Mouse (Mus musculus): ENCODE results near the gene Mboat2.

The Mboat2 gene

DNA sequence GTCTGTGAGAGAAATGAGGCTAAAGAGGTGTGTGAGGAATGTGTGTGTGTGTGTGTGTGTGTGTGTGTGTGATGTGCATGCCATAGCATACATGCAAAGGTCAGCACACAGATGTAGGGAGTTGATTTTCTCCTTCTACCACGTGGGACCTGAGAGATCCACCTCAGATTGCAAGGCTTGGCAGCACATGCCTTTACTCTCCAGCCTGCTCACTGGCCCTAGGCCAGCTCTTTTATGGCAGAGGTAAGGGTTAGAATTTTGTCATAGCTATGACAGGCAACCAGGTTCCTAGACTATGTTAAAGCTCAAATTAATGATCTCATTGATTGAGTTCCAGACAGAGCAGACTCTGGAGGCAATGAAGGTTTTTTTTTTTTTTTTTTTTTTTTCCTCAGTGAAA lies 33.1 kb downstream of the Mboat2 start:
- no peak for DNase-seq (ENCODE audit: low read depth)

DNA sequence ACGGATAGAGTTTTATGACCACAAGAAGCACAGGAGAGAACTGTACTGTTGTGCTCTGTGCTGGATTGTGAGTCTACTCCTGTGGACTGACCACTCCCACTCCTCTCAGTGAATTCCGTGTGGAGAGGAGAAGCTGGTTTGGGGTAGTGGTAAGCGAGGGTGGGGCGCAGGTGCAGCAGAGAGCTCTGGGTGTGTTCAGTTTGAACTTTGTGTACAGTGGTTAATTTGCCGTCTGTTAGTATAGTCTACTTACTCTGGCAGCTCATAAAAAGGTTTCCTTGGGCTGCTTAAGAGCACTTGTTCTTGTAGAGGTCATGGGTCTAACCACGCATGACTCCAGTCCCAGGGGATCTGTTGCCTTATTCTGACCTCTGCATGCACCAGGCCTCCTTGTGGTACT lies 36.0 kb downstream of the Mboat2 start:
- no peak for DNase-seq (ENCODE audit: low read depth)

DNA sequence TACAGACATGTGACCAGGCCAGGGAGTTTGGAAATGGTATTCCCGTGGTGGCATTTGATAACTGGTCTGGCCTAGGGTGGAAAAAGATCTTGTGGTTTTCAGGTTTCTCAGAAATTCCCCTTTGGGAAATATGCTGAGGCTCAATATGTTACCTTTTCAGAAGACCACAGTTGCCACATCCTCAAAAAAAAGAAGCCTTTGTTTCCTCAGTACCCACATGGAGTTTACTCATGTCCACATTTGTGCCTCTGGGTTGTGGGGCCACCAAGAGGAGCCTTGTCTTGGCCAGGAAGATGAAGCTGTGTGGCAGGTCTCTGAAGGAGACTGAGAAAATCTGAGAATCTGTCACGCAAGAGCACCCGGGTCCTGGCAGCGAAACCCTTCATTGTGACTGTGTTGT lies 38.0 kb downstream of the Mboat2 start:
- peak; percentile 3 for DNase-seq (ENCODE audit: low read depth)

DNA sequence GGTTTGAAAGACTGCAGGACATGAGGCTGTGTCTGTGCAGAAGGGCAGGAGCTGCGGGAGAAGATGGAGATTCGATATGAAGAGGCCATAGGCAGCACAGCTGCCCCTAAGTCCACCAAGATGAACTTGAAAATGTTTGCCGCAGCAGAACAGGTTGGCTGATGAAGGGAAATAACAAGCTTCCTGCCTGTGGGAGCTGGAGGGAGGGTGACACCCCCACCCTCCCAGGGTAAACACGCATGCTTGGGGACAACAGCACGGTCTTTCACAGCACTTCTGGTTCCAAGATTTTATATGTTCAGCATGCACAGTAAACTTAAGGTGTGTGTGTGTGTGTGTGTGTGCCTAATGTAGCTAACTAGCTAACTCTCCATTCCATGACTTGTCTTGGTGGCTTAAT lies 38.6 kb downstream of the Mboat2 start:
- DNase-seq (ENCODE audit: low read depth): peak; percentile 5

DNA sequence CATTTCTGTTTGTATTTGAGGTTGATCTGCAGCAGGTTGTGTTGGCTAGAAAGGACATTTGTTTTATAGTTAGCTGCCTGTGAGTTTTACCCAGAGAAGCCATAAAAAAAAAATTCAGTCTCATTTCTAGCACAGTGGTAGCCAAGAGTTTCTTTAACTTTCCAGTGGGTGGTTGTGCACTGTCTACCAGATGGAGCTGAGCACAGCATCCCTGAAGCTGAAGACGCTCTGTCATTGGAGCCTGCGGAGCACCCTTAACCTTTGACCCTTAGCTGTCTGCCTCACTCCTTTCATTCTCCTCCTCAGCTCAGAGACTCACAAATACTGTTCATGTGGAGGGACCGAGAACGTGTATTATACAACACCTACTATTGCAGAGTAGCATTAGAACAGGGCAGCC lies 40.2 kb downstream of the Mboat2 start:
- no peak for DNase-seq (ENCODE audit: low read depth)

DNA sequence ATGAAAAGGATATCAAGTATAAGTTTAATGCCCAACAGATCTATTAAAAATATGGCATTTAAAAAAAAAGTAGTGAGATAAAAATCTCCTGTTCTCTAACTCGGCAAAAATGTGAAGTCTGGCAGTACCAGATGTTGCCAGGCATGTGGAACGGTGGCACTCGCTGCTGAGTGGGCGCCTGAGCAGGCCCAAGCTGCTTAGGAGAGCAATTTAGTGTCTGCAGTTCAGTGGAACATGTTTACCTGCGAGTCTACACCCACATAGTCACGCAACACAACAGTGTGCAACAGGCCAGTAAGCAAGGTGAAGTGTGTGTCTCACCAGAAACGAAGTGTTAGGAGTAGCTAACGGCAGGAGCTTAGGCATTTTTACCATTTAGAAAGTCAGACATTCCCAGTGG lies 41.6 kb downstream of the Mboat2 start:
- no peak for DNase-seq (ENCODE audit: low read depth)

DNA sequence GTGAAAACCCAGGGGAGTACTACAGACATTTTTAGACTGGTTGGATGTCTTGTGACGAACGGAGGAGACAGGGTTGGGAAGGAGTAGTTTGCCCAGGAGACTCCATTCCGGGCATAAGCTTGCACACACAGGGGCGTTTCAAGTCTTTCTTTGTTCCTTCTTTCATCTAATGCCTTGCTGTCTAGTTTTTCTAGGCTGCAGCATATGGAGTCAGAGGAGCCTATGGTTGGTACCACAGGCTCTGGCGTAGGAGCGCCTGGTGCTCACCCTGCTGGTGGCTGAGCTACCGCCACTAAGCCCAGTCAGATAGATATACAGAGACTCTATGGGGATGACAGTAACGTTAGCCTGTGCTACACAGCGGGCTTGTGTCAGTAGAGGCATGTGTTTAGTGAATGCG lies 42.0 kb downstream of the Mboat2 start:
- no peak for DNase-seq (ENCODE audit: low read depth)

DNA sequence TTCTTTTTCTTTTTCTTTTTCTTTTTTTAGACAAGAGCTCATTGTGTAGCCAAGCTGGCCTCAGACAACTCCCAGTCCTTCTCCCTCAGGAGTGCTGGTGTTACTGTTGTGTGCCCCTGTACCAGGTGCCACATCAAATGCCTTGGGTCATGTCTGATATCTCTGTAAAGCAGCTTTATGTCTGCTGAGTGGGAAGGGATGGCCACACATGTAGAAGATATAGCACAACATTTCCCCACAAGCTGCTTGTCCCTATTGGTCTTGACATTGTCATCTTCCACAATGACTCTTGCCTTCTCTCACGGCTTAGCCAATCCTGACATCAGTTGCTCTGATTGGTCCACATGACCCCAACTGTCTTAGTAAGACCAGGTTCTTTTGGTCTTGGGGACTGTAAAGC lies 45.2 kb downstream of the Mboat2 start:
- DNase-seq (ENCODE audit: low read depth): no peak

DNA sequence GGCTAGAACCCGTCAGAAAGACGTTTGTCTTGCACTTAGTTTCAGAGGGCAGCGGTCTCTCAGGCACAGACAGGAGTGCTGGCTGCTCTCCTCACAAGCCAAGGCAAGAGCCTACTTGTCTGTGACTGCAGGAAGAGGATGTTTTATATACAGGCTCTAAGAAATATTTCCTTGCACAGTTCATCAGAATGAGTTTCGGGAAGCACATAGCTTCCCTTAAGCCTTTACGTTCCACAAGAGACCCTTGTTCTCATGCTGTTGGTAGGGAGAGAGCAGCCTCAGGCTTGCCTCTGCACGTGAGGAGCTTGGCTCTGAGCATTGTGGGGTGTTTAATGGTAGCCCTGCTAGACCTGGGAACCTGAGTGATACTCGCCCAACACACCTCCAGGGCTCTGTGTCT lies 46.6 kb downstream of the Mboat2 start:
- no peak for DNase-seq (ENCODE audit: low read depth)

DNA sequence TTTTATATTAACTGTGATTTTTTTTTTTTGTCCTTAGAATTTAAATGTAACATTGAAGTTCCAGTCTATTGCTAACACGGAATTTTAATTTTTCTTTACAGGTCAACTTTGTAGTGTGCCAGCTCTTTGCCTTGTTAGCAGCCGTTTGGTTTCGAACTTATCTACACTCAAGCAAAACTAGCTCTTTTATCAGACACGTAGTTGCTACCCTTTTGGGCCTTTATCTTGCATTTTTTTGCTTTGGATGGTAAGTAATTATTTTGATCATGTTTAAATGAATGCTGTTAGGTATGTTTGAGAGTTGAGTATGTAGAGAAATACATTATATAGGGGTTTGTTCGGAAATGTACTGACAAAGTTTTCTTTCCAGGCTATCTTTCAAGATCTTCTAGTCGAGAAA lies 47.4 kb downstream of the Mboat2 start:
- DNase-seq (ENCODE audit: low read depth): no peak

DNA sequence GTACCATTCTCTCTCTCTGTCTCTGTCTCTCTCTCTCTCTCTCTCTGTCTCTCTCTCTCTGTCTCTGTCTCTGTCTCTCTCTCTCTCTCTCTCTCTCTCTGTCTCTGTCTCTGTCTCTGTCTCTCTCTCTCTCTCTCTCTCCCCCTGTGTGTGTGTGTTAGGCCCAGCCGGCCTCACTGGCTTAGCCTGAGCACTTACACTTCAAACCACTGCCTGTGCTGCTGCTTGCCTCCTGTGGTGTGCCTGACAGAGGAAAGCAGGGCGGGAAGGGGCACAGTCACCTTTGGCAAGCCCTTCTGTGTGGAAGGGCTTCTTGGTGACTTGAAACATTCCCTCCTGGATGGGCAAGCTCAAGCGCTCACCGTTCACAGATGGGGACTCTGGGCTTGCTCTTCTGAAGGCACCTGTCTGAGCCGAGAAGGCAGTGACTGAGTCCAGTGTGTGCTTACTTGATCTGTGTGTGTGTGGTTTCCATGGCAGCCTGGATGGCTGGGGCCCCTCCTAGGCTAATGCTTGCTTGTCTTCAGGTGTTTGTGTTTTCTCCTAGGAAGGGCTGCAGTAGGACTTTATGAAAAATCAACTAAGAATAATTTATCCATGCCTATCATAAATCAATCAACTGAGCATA lies 48.2 kb downstream of the Mboat2 start:
- DNase-seq (ENCODE audit: low read depth): no peak

DNA sequence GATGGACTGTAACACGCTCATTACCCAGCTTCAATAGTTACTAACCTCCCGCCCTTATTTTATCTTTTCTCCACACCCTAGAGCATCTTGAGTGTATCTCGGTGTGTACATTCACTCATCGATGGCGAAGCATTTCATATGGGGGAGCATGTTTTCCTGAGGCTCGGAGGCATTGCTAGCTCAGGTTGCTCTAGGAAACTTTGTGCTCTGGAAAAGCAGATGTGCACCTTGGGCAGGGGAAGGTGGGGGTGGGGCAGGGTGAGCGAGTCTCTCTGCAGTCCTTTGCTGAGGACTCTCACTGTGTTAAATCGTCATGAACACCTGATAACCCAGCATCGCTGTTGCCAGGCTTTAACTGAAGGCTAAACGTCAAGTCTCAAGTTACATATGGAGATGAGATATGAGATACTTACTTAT lies 48.9 kb downstream of the Mboat2 start:
- DNase-seq (ENCODE audit: low read depth): no peak

DNA sequence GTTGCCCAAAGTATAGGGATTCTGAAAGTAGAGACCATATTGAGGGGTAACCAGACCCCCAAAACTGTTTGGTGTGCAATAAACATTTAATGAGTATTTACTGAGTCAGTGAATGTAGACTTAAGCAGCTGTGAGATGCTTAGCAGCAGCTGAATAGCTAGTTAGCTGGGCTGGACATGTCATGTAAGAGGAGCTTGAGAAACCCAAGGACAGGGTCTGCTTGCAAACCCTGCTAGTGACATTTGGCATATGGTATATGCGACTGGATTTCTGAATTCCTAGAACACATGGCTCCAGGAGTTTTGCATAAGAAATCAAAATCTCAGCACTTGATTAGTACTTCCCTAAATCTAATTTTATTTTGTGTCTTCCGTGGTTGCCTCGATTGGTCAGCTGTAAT lies 52.6 kb downstream of the Mboat2 start:
- no peak for DNase-seq (ENCODE audit: low read depth)

DNA sequence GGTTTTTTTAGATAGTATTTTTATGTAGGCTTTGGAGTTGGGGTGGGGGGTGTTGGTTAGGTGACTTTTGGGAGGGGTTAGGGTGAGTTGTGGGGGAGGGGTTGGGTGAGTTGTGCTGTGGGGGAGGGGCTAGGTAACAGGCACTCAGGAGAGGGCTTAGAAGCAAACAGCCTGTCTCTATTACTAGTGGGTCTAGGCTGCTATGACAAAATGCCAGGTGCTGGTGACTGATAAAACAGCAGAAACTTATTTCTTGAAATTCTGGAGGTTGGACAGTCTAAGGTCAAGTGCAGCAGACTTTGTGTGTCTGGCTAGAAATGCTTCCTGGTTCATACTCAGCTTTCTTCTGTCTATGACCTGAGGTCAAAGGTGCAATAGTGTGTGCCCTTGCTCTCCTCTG lies 56.1 kb downstream of the Mboat2 start:
- DNase-seq (ENCODE audit: low read depth): no peak

DNA sequence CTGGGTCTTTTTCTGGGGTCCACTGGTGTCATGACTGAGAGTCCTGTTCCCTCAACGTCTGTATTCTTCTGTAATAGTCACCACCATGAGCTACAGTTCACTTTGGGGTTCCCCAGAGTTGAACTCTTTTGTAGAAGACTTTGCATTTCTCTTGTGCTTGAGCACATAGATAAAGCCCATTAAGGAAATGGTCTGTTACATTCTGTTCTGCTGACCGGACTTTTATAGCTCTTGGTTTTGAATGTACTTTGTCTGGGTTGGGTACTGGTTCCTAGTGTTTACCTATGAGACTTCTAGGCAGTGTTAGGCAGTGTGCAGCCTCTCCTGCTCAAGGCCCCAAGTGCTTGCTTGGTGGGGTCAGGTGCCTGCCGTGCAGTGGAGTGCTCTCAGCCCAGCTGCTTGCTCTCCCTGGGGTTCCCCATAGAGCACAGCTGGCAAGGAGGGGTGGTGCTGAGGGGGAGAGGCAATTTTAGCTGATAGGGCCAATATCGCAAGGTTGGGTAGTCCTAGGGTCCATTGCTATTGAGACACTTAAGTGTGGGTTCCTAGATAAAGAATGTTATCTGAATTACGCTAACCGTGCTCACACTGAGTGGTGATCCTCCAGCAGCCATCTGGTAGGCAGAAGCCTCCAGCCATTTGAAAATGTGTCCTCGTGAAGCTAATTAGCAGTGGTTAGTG lies 58.8 kb downstream of the Mboat2 start:
- DNase-seq (ENCODE audit: low read depth): no peak

DNA sequence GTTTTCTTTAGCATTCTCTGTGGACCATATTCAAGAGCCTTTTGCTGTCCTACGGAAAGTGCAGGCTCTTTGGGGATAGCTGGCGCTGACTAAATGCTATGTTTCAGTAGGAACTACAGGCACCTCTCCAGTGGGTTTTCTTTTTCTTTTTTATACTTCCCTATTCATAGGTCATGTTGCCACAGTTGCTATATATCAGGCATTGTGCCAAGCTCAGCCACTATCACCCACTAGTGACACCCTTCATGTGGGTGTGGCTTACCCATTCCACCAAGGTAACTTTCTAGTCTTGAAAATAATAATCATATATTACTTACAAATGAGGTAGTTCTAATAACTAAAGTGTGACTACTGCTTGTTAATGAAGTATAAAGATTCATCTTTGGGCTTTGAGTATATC lies 59.5 kb downstream of the Mboat2 start:
- no peak for DNase-seq (ENCODE audit: low read depth)

DNA sequence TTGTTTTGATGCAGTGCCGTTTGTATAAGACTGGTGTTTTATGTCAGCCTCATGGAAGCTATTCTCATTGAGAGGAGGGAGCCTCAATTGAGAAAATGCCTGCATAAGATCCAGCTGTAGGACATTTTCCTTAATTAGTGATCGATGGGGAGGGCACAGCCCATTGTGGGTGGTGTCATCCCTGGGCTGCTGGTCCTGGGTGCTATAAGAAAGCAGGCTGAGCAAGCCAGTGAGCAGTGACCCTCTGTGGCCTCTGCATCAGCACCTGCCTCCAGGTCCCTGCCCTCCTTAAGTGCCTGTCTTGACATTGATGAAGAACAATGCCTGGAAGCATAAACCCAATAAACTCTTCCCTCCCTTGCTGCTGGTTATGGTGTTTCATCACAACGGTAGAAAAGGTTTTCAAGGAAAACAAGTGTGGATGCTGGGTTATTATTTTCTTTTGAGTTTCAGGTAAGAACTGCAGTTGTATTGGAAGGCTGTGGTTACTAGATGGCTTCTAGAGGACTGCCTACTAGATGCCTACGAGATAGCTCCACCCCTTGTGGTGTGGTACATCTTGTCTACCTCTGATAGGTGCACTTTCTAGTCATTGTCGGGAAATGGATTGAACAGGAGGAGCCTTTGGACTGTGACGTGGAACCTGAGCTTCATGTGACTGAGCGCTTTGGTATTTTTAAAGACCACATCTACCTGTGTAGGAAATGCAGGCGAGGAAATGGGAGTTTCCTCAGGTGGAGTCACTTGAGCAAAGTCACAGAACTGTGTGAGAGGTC lies 60.2 kb downstream of the Mboat2 start:
- no peak for DNase-seq (ENCODE audit: low read depth)

DNA sequence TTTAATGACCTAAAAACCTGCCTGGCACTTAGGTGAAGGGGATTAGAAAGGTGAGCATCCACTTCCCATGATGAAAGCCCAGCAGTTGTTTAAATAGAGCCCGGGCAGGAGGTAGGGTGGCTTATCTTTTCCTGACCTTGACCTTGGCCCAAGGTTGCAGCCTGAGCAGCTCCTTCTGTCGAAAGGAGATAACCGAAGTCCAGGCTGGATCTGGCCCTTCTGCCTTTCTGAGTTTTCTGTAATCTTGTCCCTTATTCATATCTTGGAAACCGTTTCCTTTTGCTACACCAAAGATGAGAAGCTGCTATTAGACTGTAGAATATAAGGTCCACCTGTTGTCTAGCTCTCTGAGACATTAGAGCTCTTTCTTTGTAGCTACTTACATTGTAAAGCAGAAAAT lies 61.9 kb downstream of the Mboat2 start:
- DNase-seq (ENCODE audit: low read depth): no peak

DNA sequence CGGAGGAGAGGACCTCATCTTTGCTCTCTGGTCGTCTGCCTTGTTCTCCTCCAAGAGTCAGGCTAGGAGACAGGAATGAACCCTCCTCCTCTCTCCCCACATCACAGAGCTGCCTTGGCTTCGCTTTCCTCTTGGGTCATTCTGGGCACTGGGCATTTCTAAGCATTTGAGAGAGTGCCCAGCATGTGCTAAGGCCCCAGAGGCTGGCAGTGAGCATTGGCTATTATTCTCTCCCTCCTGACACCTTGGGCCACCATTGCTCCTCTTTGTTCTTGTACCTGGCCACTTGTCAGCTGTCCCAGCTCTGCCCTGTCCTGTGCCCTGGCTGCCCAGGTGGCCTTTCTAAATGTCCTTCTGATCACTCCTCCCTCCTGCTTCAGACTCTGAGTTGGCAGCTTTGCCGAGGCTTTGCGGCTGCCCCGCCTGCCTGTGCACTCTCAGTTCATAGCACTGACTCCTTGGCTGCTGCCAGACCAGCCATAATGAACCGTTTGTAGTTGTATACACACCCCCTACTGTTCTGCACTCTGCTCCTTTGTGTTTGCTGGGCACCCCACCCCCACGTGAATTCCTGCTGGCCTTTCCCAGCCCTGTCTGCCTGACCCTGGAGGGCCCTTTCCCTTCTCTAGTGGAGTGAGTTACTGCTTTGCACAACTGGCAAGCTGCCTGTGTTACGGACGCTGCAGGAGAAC lies 63.2 kb downstream of the Mboat2 start:
- DNase-seq (ENCODE audit: low read depth): no peak

DNA sequence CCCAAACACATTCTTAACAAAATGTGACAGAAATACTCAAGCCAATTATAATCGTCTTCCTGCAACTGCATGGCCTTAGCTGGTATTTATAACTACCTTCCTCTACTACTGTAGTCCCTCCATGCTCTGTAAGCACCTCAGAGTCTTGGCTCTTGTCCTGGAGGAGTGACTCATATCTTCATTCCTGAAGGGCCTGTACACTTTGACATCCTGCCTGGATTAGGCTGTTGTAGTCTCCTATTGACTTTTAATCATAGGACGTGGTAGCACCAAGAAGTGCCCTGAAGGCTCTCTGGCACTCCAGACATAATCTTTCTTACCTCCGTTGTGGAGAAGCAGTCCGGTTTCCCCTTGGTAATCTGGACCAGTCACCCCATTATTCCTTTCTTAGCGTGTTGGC lies 64.7 kb downstream of the Mboat2 start:
- DNase-seq (ENCODE audit: low read depth): no peak

DNA sequence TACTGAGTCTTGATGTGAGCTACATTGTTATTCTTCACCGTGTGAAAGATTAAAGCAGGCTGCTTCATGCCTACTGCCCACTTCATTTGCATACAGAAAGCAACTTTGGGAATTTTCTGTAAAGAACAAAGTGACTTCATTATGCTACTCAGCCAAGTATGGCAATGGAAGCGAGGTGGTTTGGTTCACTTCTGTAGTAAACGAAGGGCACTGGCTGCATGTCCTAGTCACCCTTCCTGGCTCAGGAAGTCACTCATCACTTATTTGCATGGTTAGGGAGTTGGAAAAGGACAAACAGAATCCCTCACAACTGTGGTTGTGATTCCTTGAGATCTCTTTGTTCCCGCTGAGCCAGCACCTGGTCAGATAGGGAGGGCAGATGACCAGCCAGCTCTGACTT lies 66.7 kb downstream of the Mboat2 start:
- DNase-seq (ENCODE audit: low read depth): no peak

DNA sequence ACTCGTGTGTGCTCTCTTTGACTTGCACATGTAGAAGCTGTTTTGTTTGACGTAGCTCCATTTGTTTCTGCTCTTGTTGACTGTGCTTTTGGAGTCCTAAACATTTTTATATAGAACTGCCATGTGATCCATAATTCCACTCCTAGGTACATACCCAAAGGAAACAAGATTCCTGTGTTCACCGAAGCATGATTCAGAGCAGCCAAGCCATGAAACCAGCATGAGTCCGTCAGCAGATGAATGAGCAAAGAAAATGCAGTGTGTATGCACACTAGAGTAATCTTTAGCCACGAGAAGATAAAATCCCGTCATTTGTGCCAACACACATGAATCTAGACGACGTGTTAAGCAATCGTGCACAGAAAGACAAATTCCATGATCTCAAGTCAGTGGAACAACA lies 67.5 kb downstream of the Mboat2 start:
- DNase-seq (ENCODE audit: low read depth): no peak

DNA sequence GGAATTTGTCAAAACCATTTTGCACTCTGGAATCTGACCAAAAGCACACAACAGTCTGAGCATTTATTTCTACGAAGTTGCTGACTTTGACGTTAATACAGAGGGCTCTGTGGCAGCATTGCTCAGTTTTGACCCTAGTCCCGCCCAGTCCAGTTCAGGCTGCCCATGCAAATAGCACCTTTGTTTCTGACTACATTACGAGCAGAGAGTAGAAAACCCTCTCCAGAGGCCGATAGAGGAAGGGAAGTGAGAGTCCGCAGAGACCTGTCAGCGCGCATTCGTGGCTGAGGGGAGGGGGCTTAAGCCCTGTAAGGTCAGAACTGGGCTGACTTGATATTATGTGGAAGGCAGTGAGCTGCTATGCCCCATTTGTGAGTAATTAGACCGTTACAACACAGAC lies 69.0 kb downstream of the Mboat2 start:
- DNase-seq (ENCODE audit: low read depth): no peak

All from induced T-regulatory cell, adult 2 months (primary cell).